Mouse (Mus musculus): Measurements from ENCODE around the gene Elf1.
A peak's percentile ranks its signal among the peaks of the same experiment; 100 is the strongest.

The Elf1 gene

DNA sequence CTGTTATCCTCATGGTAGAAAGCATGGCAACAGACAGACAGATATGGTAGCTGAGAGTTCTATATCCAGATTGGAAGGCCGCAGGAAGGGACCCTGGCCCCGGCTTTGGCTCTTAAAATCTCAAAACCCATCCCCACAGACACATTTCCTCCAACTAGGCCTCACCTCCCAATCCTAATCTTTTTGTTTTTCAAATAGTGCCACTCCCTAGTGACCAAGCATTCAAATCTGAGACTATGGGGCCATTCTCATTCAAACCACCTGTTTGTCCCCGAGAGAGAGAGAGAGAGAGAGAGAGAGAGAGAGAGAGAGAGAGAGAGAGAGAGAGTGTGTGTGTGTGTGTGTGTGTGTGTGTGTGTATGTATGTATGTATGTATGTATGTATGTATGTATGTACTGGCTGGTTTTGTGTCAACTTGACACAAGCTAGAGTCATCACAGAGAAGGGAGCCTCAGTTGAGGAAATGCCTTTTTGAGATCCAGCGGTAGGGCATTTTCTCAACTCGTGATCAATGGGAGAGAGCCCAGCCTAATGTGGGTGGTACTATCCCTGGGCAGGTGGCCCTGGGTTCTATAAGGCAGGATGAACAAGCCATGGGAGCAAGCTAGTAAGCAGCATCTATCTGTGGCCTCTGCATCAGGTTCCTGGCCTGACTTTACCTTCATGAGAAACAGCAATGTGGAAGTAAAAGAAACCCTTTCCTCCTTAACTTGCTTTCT lies 102.7 kb downstream of the Elf1 start:
- no peak for DNase-seq

DNA sequence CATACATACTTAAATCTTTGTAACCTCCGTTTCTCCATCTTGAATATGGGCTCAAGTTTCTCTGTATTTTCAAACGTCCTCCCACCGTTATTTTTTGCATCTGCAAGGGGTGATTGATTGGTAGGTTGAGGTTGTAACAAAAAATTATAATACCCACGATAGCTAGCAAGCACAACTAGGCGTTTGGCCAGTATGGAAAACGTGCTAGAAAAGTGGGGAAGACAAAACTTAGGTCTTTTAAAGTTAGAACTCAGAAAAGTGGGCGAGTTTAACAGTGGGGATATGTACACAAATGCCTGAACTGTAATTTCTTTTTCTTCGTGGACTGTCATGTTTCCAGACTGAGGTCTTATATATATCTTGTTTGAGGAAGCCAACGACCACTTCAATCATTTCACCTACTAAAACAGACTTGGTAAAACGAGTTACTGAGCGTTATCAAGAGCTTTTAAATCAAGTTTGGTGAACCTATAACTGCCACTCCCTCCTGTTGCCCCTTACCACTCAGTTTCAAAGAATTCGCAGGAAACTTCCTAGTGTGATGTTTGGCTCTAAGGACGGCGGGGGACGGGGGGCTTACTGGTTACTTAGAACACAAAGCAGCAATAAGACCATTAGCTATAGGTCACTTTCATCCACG lies 105.6 kb downstream of the Elf1 start:
- peak; percentile 11 for DNase-seq

DNA sequence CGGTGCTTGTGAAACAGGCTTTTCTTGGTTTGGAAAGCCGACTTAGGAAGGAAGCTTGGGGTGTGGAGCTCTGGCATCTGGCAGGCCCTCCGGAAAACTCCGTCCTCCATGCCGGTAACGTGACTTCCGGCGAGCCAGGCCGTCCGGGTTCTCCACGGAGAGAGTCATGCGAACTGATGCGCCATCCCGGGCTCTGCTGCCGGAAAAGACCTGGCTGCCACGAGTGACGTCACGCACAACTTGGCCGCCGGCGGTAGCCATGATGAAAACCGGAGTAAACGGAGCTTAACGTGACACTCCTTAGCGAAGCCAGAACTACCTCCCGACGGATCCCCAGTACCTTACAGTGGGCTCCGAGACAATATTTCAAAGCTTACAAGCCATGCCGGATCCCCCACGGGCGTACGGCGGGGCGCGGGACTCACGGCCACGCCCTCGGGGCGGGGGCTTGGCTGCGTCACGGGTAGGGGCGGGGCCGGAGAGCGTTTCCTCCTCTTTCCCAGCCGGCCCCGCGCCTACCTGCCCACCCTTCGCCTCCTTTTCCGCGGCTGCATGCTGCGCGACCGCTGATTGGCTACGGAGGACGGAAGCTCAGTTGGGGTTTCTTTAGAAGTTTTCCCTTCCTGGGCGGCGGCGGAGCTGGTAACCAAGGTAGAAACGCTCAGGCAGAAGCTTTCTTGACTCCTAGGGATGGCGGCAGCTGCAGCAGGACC lies 106.3 kb downstream of the Elf1 start, which contains the start of gene Sugt1:
TSS of gene Sugt1 (plus strand) at position 553 of the 713 bp plus-strand sequence.
- peak; percentile 98 for DNase-seq

DNA sequence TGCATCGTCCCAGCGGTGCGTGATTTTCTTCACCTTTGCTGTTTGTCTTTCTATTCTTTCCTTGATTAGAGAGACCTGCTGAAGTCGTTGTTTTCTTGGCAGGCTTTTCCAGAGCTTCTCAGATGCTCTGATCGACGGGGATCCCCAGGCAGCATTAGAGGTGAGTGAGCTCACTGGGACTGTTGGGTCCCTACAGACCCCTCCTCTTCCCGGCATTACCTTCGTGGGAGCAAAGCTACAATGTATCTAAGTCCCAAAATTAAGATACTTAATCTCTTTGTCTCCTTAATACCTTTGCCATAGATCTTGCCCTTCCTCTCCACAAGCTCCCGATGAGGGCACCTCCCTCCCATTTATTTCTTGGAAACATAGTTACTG lies 106.8 kb downstream of the Elf1 start:
- DNase-seq, result no peak

DNA sequence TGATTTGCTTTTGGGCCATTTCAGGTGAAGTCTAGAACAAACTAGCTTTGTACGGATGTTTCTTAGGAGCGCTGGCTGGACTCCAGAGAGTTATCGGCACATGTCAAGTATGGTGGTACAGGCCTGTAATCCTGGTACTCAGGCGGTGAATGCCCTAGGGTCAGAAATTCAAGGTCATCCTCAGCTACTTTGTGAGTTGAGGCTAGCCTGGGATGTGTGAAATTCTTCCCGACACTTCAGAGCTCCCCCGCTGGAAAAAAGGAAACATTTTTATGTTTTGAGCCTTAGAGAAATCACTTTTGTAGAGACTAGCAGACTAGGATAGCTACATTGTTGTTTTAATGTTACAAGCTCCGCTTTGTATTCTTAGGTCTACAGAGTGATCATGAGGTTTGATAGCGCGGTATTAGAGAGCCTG lies 107.5 kb downstream of the Elf1 start:
- peak; percentile 24 for DNase-seq

DNA sequence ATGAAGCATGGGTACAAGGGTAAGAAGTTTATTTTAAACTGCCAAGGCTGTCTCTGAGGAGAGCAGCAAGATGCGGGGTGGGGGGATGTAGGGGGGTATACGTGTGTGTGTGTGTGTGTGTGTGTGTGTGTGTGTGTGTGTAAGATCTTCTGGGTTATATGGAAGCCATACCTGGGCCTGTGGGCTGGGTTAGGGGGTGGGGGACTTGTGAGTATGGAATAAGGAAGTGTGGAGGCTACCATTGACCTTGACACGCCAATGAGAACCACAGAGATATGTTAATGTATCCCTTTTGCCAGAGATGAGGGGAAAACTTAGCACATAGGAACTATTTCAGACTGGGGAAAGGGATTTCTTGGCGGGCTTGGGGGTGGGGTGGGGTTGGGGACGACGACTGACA lies 108.4 kb downstream of the Elf1 start:
- DNase-seq, result no peak

DNA sequence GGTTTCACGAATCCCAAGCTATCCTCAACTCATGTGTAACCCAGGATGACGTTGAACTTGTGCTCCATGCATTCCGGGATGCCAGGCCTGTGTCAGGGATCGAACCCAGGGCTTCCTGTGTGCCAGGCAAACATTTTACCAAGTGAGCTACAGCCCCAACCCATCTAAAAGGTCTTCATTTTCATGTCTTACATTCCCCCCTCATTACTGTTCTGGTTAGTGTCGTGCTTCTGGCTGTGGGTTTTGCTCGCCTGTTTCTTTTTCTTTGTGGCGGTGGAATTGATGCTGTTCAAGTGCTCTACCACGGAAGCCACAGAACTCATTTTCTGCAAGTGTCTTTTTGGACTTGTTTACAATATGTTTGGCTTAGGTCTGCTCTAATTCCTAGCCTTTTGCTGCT lies 109.9 kb downstream of the Elf1 start:
- DNase-seq, result no peak

DNA sequence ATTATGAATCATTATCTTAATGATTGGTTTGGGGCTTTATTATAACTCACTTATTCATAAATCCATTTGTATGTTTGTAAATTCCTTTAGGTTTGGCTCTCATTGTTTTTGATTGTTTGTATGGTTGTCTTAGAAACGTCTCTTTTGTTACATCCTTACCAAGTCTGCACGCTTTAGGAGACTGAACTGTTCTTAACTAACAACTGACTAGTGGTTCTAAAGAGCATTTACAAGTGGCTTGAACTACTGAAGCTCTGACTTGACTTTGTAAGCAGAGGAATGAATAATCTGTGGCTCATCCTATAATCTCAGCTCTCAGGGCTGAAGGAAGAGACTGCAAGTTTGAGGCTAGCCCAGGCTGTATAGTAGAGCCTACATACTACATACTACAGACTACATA lies 110.6 kb downstream of the Elf1 start:
- DNase-seq, result no peak

DNA sequence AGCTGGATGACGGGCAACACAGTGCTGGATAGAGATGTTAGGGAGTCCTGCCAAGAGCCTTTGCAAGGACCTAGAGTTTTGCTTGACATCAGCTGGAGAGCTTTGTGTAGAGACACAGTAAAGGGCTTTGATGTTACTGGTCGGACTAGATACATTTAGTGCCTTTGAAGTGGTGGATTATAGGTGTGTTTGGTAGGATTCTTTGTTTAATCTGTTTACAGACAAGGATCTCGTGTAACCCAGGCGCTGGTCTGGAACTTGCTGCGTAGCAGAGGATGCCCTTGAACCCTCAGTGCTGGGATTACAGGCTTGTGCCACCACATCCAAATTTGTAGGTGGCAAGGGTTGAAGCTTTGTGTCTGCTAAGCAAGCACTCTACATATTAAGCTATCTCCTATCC lies 113.1 kb downstream of the Elf1 start:
- DNase-seq, result no peak

DNA sequence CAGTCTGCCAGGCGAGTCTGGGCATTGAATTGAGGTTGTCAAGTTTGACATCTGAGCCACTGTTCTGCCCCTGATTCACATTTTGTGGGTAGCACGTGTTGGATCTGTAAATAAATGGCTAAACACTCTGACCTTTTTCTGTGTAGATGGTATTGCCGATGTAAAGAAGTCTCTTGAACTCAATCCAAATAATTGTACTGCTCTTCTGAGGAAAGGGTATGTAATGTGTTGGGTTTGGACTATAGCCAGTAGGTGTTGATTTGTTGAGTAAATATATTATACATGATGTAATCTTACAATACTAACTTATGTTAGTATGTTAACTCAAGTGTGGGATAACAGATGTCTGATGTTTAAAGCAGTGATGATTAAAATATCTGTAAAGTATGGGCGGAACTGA lies 115.6 kb downstream of the Elf1 start:
- no peak for DNase-seq

DNA sequence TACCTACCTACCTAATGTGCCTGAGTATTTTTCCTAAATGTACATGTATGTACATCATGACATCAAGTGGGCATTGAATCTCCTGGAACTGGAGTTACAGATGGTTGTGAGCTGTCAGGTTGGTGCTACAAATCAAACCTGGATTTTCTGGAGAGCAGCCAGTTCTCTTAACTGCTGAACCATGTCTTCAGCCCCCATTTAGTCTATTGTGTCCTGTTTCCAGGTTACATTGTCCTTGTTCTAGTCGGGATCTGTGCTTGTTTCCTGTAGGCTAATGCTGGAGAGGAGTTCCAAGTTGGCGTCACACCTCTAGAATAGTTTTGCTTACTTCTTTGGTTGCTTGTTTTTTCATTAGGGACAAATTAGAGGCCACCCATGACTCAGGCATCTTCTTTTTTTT lies 124.9 kb downstream of the Elf1 start:
- no peak for DNase-seq

DNA sequence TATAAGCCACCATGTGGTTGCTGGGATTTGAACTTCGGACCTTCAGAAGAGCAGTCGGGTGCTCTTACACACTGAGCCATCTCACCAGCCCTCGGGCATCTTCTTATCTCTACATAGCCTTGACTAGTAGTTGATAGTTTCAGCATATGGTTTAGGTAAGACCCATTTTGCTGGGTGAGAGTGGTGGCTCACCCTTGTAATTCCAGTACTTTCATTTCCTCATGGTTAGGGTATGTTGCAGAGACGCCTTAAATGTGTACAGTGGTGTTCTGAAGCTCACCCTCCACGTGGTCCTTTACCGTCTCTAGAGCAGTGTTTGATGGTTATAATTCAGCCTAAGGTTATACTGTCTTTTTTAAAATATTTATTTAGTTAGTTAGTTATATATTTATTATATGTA lies 125.4 kb downstream of the Elf1 start:
- DNase-seq, result no peak

DNA sequence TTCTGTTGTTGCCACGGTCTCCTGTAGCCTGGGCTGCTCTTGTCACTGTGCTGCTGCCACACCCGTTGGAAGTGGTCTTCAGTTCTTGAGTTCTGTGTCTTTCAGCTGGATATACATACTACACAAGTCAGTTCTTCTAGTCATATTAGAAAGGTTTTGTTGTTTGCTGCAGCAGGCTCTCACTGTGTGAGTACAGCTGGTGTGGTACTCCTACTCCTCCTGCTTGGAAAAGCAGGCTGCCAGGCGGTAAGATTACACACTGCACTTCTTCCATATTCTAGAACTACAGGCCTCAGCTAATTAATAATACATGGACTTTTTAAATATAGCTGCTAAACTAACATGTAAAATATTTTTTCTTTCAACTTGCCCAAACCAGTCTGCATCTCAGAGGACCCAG lies 125.9 kb downstream of the Elf1 start:
- no peak for DNase-seq

DNA sequence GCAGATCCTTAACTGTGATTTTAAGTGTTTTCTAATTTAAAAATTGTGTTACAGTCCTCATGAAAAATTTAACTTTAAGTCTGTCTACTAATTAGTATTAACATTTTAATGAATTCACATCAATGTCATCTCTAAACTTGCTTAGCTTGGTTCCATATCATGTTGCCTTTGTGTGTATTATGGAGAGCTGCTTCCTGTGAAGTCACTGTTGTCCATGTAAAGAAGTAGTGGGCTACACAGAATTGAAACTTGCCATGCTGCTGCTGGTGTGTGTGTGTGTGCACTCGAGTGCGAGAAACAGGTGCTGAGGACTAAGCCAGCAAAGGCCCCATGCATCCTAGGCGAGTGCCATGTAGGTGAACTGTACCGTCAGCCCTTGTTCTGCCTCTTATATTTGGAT lies 126.4 kb downstream of the Elf1 start:
- DNase-seq, result no peak

DNA sequence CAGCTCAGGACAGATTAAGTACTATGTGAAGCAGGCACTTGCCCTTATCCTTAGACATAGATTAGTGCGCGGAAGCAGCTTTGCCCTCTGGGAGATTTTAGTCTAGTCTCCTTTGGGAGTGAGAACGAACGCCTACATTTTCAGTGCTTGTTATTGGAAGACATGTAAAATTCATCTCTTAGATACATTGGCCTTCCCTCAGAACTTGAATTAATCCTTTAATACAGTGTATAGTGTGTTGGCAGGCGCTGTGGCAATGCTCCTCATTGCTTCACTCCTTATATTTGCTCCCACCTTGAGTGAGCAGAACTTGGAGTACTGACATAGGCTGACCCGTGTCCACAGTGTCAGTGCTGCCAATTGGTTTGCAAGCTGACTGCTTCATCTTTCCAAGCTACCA lies 127.3 kb downstream of the Elf1 start:
- DNase-seq, result no peak

DNA sequence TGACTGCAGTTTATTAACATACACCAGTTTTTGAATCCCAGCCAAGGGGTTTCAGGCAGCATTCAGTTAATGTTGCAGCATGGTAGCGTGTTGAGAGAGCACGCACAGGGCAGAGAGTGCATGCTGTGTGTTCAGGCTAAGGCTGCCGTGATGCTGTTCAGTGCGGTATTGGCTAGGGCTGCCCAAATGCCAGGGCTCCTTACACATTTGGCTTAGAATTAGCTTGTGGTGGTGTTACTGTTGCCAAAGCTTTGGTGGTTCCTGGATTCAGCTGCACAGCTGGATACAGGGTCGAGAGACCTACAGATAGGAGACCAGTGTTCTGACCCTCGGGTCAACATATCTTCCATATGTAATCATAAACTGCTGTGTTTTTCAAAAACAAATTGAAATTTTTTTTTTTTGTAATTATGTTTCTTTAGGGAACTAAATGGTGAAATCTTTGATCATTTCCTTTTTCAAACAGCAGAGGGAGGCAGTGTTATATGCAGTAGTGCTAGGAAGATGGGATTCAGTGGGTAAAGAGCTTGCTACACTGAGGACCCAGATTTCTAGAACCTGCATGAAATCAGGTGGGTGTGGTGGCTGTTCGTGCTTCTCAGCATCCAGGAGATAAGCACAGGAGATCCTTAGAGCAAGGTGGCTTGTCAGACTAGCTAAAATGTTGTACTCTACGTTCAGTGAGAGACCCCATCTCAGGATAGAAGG lies 136.3 kb downstream of the Elf1 start:
- no peak for DNase-seq

DNA sequence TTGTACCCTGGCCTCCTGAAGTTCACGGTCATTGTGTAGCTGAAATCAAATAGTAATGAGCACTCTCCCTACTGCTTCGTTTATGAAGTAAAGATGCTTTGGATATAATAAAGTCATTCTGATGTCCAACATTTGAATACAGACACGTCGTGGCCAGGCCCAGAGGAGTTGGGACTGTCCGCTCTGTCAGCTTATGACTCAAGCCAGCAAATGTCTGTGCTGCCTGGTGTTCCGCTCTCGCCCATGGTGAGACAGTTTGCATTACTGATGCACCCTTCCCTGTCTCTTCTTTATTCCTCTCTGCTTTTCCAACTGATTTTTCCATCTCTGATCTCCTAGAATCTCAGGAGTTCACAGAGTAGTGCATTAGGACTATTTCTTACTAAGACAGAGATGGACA lies 138.8 kb downstream of the Elf1 start:
- DNase-seq, result no peak

DNA sequence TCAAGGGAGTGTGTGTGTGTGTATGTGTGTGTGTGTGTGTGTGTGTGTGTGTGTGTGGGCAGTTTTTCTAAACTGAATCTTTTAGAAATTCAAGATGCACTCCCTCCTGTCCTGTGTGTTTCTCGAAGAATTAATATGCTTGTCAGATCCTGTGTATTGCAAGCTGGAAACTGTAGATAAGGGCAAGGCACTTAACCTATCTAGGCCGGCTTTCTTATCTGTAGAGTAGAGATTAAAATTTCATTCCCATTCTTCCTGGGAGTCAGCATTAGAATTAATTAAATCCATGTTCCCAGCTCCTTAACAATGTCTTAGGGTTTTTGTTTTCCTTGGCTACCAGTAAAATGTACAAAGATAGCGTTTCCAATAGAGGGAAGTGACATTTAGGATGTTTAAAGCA lies 140.1 kb downstream of the Elf1 start:
- DNase-seq, result no peak
